Mouse (Mus musculus) ovary, postnatal 10 days (tissue): ENCODE results near the gene Lrrc47.

Experiments used
- DNase-seq: peaks from one replicate; pipeline ENCODE4 v3.0.0; 2022; ENCODE audit warnings: low spot score

Lrrc47 gene

DNA sequence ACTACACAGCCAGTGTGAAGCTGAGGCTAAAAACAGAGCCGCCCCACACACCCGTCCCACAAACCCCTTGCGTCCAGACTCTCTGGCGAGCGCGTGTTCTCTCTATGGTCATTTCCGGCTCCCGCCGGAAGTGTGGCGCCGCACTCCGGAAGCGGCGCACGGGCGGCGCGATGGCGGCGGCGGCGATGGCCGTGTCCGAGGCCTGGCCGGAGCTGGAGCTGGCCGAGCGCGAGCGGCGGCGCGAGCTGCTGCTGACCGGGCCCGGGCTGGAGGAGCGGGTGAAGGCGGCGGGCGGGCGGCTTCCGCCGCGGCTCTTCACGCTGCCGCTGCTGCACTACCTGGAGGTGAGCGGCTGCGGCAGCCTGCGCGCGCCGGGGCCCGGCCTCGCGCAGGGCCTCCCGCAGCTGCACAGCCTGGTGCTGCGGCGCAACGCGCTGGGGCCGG, at the start of gene Lrrc47:
Gene Lrrc47, plus strand, starts transcription at position 86 of the 444 bp plus-strand sequence.
- DNase-seq, result peak; percentile 54

GRCm38 (mm10) chr4:153962631-153963030, 48.9 kb upstream of the Lrrc47 start:
- DNase-seq, result no peak

- no peak for DNase-seq
Observed at GRCm38 (mm10) chr4:153966651-153967050, 44.9 kb upstream of the Lrrc47 start.

DNA sequence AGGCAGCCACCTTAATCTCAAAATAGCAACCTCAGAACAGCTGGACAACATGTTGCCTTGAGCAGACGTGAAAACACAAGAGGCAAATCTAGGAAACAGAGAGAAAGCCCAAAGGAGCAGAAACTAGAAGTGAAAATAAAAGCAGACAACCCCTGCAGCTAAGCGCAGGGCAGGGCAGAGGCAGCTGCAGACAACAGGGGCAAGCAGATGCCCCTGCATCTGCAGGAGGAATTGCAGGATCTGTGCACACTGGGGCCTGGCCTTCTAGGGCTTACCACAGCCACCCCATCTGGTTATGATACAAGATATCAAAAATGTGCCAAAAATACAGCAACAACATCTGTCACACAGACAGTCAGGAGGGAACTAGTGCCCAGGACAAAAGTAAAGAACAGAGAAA, 44.0 kb upstream of the Lrrc47 start:
- DNase-seq, result no peak

- DNase-seq, result no peak
Observed at GRCm38 (mm10) chr4:153968063-153968462, 43.5 kb upstream of the Lrrc47 start.

GRCm38 (mm10) chr4:153974431-153975291, 36.9 kb upstream of the Lrrc47 start, which contains the start of the genes Dffb and Cep104:
Gene Dffb (minus strand): TSS chr4:153975126.
Gene Cep104 (plus strand): TSS chr4:153975194.
- DNase-seq, result peak; percentile 98

- DNase-seq, result no peak
Observed at GRCm38 (mm10) chr4:153975292-153975662, 36.3 kb upstream of the Lrrc47 start.

GRCm38 (mm10) chr4:153975768-153976167, 35.8 kb upstream of the Lrrc47 start:
- no peak for DNase-seq

- no peak for DNase-seq
Observed at GRCm38 (mm10) chr4:153979243-153979642, 32.3 kb upstream of the Lrrc47 start.

GRCm38 (mm10) chr4:153980470-153980869, 31.1 kb upstream of the Lrrc47 start:
- DNase-seq, result no peak

DNA sequence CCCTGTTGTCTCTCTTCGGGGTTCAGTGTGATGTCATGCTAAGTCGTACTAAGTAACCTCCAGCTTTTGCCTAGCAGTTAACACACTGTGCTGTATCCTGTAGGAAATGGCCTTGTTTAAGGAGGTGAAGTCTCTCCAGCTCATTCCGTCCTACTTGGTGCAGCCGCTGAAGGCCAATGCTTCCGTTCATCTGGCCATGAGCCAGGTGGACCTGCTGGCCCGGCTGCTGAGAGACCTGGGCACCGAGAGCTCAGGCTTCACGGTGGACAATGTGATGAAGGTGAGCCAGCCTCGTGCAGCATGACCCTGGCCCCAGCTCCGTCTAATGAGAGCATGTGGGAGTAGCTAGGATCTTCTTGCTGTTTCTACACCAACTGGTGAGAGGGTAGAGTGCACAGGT, 18.8 kb upstream of the Lrrc47 start:
- no peak for DNase-seq

DNA sequence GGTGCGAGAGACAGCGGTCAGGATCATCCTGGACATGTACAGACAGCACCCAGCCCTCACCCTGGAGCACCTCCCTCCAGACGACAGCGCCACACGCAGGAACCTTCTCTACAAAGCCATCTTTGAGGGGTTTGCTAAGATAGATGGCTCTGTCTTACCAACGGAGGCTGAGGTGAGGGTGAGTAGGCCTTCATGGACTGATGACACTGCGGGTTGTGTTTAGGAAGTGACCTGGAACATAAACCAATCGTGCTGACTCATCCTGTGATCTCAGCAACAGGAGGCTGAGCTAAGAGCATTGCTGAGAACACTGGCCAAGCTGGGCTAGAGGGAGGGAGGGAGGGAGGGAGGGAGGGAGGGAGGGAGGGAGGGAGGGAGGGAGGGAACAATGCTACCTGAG, 18.0 kb upstream of the Lrrc47 start:
- DNase-seq, result no peak

GRCm38 (mm10) chr4:154005488-154005887, 6.0 kb upstream of the Lrrc47 start:
- no peak for DNase-seq

GRCm38 (mm10) chr4:154006264-154006663, 5.3 kb upstream of the Lrrc47 start:
- no peak for DNase-seq

DNA sequence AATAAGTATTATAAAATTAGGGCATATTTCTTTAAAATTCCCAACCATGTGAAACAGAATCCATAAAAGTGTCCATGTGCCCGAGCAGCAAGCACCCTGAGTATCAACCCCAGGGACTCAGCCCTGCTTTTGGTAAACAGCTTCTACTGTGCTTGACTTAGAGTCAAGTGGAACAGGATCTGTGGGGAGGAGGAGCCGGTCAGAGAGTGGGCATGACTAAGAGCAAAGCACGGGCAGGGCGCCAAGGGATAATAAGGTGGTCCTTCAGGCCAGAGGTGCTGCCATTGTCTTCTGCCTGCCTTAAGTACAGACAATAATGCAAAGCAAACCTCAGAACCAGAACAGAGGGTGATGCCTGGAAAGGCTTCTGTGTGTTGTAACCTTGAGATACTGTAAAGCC, 3.8 kb upstream of the Lrrc47 start:
- no peak for DNase-seq

- DNase-seq, result no peak
Observed at GRCm38 (mm10) chr4:154010907-154011645, 455 bp upstream of the Lrrc47 start.

DNA sequence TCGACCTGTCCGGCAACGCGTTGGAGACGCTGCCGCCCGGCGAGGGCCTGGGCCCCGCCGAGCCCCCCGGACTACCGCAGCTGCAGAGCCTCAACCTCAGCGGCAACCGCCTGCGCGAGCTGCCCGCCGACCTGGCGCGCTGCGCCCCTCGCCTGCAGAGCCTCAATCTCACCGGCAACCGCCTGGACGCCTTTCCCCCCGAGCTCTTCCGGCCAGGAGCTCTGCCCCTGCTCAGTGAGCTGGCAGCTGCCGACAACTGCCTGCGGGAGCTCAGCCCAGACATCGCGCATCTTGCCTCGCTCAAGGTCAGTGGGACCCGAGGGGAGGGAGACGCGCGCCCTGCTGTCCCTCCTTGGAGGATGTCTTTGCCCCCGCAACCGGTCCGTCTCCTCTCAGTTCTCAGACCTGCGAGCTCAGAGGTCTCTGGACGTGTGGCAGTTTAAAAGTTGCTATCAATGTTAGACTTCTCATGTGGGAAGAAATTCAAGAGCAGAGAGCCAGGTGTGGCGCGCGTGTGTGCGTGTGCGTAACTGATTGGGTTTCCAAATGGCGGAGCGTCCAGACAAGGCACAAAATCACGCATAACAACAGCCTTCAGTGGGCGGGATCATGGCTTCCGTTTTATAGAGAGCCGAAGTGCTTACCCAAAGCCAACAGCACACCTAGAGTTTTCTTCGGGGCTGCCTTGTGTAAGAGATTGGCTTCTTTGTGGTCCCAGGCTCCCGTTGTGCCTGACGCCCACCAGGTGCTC, 776 bp downstream of the Lrrc47 start:
- DNase-seq, result no peak

- no peak for DNase-seq
Observed at GRCm38 (mm10) chr4:154015476-154015875, 3.9 kb downstream of the Lrrc47 start.

DNA sequence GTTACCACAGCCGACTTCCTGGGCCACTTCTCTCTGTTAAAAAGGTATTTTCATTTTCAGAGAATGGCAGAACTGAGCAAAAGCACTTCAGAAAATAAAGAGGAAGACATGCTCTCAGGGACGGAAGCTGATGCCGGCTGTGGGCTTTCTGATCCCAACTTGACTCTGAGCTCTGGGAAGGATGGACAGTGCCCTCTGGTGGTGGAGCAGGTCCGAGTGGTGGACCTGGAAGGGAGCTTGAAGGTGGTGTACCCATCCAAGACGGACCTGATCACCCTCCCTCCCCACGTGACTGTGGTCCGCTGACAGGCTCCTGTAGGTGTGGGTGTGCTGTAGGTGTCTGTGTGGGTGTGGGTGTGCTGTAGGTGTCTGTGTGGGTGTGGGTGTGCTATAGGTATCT, 8.0 kb downstream of the Lrrc47 start:
- DNase-seq, result no peak

DNA sequence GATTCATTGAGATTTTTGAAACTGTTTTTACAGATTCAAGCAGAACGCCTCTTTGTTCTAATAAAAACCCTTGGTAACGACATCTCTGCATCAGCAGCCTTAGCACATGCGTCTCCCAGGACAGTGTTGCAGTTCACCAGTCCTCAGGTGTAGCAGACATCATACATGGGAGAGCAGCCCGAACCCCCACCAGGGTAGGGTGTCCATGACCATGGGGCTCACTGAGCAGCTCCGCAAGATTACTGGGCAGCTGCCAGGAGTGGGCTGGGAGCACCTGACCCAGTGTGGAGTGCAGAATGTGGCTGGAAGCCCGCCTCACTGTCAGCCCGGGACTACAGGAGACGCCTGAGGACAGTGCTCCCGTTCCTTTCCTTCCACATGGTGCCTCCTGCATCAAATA, 9.9 kb downstream of the Lrrc47 start:
- no peak for DNase-seq

- no peak for DNase-seq
Observed at GRCm38 (mm10) chr4:154022407-154022806, 10.9 kb downstream of the Lrrc47 start.

DNA sequence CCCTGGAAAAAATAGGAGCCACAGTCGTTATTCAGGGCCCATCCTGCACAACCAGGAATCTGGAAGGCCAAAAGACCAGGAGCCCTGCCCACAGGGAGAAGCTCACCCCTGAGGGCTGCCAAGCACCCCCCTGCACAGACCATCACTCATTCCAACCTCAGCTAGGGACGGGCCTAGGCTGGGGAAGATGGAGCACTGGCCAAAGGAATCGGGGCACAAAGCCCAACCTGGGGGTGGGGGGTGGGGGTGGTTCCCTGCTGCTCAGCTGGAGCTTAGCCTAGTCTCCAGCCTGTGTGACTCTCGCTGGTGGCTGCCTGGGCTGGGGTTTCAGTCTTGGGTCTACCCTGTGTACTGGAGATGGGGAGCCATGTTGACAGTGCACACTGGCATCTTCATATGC, 11.3 kb downstream of the Lrrc47 start:
- no peak for DNase-seq
